ENCODE assay signal across 16 mouse cellular contexts in genomic region chr17:72008389-72008788, GRCm38 (mm10).
DNase-seq lines count a peak whose midpoint lies in the region.
"Had no signal": no experiment of that assay in that cellular context is flagged by ENCODE, and none has a peak within 500 bp of the region (broad histone marks: within the 10 kb centered on the region; RNA-seq: fewer than 3 reads in every experiment).

No protein-coding gene starts in this region.

- peak; percentile 34 for DNase-seq in heart, adult 11 months
- no peak for DNase-seq in heart, postnatal 4 days
- DNase-seq in 3134 (ENCODE audit: extremely low read depth, insufficient read length, low spot score), result peak; percentile 47
- peak; percentile 23 for DNase-seq in MN1 (ENCODE audit: low spot score)
- DNase-seq in adrenal gland, postnatal 25 days, result peak; percentile 8
- DNase-seq in thymus, postnatal 36 days, result no peak
- DNase-seq in spleen, postnatal 10 days (ENCODE audit: low spot score in 2 of 2), result no peak
- DNase-seq: cerebellum, adult 18-20 months; gastrocnemius, postnatal 10 days; layer of hippocampus, postnatal 36 days; liver, embryonic 13.5 days; lung, adult 18-20 months; lung, postnatal 4 days; midbrain, embryonic 14.5 days; right cerebral cortex, postnatal 14 days; thymus, postnatal 14 days had no signal

Comparison
In these comparisons a context has a peak if more than half of its experiments do, and no peak if none do; other contexts are left out.
1. DNase-seq: peak in heart, adult 11 months (single experiment), 3134 (single experiment), MN1 (single experiment) and adrenal gland, postnatal 25 days (single experiment); none in heart, postnatal 4 days (single experiment), thymus, postnatal 36 days (0 of 2) and spleen, postnatal 10 days (0 of 2).